Mouse (Mus musculus) ES-Bruce4 (cell line): ENCODE results near the gene Skp1a. TPM values are rescaled to one million over a fixed set of nuclear protein-coding genes. Genes with fewer than 3 reads are reported as not detected.

Experiments used
- H3K27ac ChIP-seq: 2 replicates; pipeline ENCODE4 v1.5.1; 2012; ENCODE audit warnings: low read length, inconsistent platforms; ENCODE audit not compliant: insufficient read depth
- H3K27me3 ChIP-seq: 2 replicates; pipeline ENCODE4 v1.6.1; 2012; ENCODE audit warnings: mild to moderate bottlenecking, low read length, inconsistent platforms; ENCODE audit not compliant: control insufficient read depth, poor library complexity, insufficient read depth, severe bottlenecking
- H3K36me3 ChIP-seq: 2 replicates; pipeline ENCODE4 v1.6.1; 2012; ENCODE audit warnings: inconsistent platforms, mild to moderate bottlenecking, low read length, moderate library complexity; ENCODE audit not compliant: control insufficient read depth, poor library complexity, insufficient read depth, severe bottlenecking
- H3K4me1 ChIP-seq: one replicate; pipeline ENCODE4 v1.8.1; 2011; ENCODE audit warnings: low read length; ENCODE audit not compliant: control insufficient read depth, insufficient read depth
- H3K4me3 ChIP-seq: 2 replicates; pipeline ENCODE4 v1.5.1; 2011; ENCODE audit warnings: low read depth, mild to moderate bottlenecking, low read length
- H3K9ac ChIP-seq: 2 replicates; pipeline ENCODE4 v1.6.1; 2012; ENCODE audit warnings: low read depth, mild to moderate bottlenecking, inconsistent platforms; ENCODE audit not compliant: poor library complexity, severe bottlenecking
- H3K9me3 ChIP-seq: replicated peaks from 2 replicates; pipeline ENCODE4 v1.6.1; 2012; ENCODE audit warnings: mild to moderate bottlenecking, low read length, inconsistent platforms; ENCODE audit not compliant: control insufficient read depth, poor library complexity, insufficient read depth, severe bottlenecking
- CTCF ChIP-seq: IDR thresholded peaks from one replicate; pipeline ENCODE4 v1.8.1; 2011; ENCODE audit warnings: low read depth, low read length
- EP300 ChIP-seq: IDR thresholded peaks from 2 replicates; pipeline ENCODE4 v1.6.1; 2011; ENCODE audit warnings: low read depth, low read length; ENCODE audit not compliant: insufficient read depth
- POLR2A ChIP-seq: IDR thresholded peaks from one replicate; pipeline ENCODE4 v1.8.1; 2011; ENCODE audit warnings: low read length; ENCODE audit not compliant: insufficient read depth
- polyA plus RNA-seq: library from polyadenylated mRNA; stranded (reverse); fragments of >200 nt; gene quantifications from 2 replicates; pipeline ENCODE4 v1.2.4, GENCODE M21; 2011; ENCODE audit warnings: low read depth; ENCODE audit not compliant: missing spikeins, insufficient read depth, insufficient read length

The Skp1a gene
- polyA plus RNA-seq, 1 experiment = 680 TPM

GRCm38 (mm10) chr11:52292346-52292745 lies 60.6 kb downstream of the Skp1a start:
- H3K4me3 ChIP-seq = no peak overlapping the region
- H3K9me3 ChIP-seq = no peaks in the 10 kb centered on the region
- H3K27me3 ChIP-seq = no peaks in the 10 kb centered on the region
- no peaks in the 10 kb centered on the region for H3K36me3 ChIP-seq
- H3K27ac ChIP-seq = no peak overlapping the region
- no peak overlapping the region for H3K9ac ChIP-seq
- peaks cover 3% of the 10 kb centered on the region for H3K4me1 ChIP-seq
- TF ChIP-seq CTCF (no peak), EP300 (no peak), POLR2A (no peak)

DNA sequence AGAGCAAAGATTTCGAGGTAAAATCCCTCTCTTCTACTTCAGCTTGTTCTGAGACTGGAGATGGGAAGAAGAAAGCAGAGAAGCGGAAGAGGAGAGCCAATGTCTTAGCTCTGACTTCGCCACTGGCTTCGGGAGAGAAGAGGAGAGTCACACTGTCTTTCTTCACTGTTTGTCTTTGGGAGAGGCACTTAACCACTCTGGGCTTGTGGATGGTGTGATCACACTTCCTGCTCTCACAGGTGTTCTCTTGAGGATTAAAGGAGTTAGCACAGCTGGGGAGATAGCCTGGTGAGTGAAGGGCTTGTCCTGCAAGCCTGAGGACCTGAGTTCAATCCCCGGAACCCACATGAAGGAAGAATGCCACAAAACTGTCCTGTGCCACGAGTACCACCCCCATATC lies 61.1 kb downstream of the Skp1a start:
- Histone ChIP-seq H3K9ac (no peak overlapping the region), H3K4me3 (no peak overlapping the region), H3K9me3 (no peaks in the 10 kb centered on the region), H3K4me1 (peaks cover 3% of the 10 kb centered on the region), H3K36me3 (no peaks in the 10 kb centered on the region), H3K27ac (no peak overlapping the region), H3K27me3 (no peaks in the 10 kb centered on the region)
- no peak for TF ChIP-seq EP300
- no peak for TF ChIP-seq POLR2A
- no peak for TF ChIP-seq CTCF

DNA sequence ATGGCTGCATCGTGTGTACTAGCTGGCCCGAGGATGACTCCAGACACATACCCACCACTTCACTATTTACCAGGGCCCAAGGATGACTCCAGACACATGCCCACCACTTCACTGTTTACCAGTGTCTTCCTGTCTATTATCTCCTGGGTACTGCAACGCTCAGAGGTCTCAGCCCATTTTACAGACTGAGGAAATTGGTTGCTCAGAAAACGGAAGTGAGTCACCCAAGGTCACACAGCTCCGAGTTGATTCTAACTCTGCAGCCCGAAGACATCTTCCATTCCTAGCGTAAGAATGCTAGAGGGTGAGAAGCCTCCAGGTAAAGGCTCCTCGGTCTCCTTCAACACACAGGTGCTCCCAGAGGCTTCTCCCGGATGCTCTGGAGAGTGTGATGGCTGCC lies 62.3 kb downstream of the Skp1a start:
- Histone ChIP-seq H3K27me3 (no peaks in the 10 kb centered on the region), H3K9me3 (no peaks in the 10 kb centered on the region), H3K4me3 (no peak overlapping the region), H3K27ac (no peak overlapping the region), H3K36me3 (no peaks in the 10 kb centered on the region), H3K9ac (no peak overlapping the region), H3K4me1 (peaks cover 3% of the 10 kb centered on the region)
- TF ChIP-seq POLR2A = no peak
- TF ChIP-seq EP300 = no peak
- no peak for TF ChIP-seq CTCF

Other genes with a start within 250 kb of the Skp1a start
- 194 and 197 TPM in 2 replicates for gene Ube2b, start 231.2 kb upstream of the Skp1a start, polyA plus RNA-seq
- 9.6 and 12.9 TPM in 2 replicates for gene Cdkl3, start 227.8 kb upstream of the Skp1a start, polyA plus RNA-seq
- 103 TPM in 2 replicates for gene Ppp2ca, start 133.3 kb upstream of the Skp1a start, polyA plus RNA-seq
- not detected in 2 replicates for gene Olfr1373, start 86.5 kb upstream of the Skp1a start, polyA plus RNA-seq
- not detected in 2 replicates for gene Olfr1371, start 18.0 kb upstream of the Skp1a start, polyA plus RNA-seq
- 68.6 and 79.1 TPM in 2 replicates for gene Tcf7, start 51.0 kb downstream of the Skp1a start, polyA plus RNA-seq
- 478 and 491 TPM in 2 replicates for gene Vdac1, start 128.9 kb downstream of the Skp1a start, polyA plus RNA-seq
- 53.7 and 54.9 TPM in 2 replicates for gene 9530068E07Rik, start 164.4 kb downstream of the Skp1a start, polyA plus RNA-seq